ENCODE assay signal across 24 mouse cellular contexts in the genomic region with DNA sequence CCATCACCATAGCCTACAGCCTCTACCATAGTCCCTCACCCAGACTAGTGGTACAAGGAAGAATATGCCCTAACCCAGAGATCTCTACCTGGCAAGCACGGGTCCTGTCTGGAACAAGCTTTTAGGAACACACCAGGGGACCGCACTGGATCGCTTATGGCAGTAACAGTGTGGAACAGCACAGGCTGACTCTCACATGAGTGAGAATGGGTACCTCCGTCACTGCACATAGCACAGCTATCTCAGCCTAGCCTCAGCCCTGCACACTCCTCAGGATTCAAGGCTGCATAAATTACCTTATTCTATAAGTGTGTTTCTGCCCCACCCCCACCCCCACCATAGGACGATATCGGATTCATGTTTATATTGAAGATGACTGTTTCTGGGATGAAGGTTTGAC.
DNase-seq lines count a peak whose midpoint lies in the region; ATAC-seq and TF ChIP-seq lines count a peak whose summit lies in the region.
"Had no signal": no experiment of that assay in that cellular context is flagged by ENCODE, and none has a peak within 500 bp of the region (broad histone marks: within the 10 kb centered on the region; RNA-seq: fewer than 3 reads in every experiment).

No protein-coding gene starts in this region.

- DNase-seq in forebrain, embryonic 10.5 days (ENCODE audit: extremely low spot score, low spot score), result no peak
- no peak for DNase-seq in forebrain, embryonic 11.5 days (ENCODE audit: low spot score)
- DNase-seq in lung, postnatal 0 days (ENCODE audit: low spot score), result no peak
- no peak for DNase-seq in forebrain, embryonic 14.5 days (ENCODE audit: low spot score)
- DNase-seq in cerebellum, postnatal 4 days (ENCODE audit: low spot score in 2 of 2), result no peak
- DNase-seq: adrenal gland, postnatal 14 days; cerebellum, adult 2 months; cerebellum, postnatal 25 days; gastrocnemius, postnatal 14 days; heart, adult 18-20 months; heart, postnatal 14 days; kidney, adult 11 months; kidney, postnatal 14 days; layer of hippocampus, postnatal 36 days; lung, postnatal 4 days; thymus, postnatal 25 days had no signal

- H3K36me3 ChIP-seq in forebrain, embryonic 10.5 days (replicated peaks), result no peaks in the 10 kb centered on the region
- no peaks in the 10 kb centered on the region for H3K36me3 ChIP-seq in forebrain, embryonic 11.5 days (ENCODE audit: control insufficient read depth, insufficient read depth, low read length)
- H3K36me3 ChIP-seq in hindbrain, embryonic 12.5 days, result no peaks in the 10 kb centered on the region
- no peaks in the 10 kb centered on the region for H3K36me3 ChIP-seq in hindbrain, embryonic 16.5 days (ENCODE audit: control insufficient read depth, insufficient read depth, low read length)
- H3K36me3 ChIP-seq in lung, embryonic 16.5 days (ENCODE audit: control insufficient read depth, insufficient read depth, low read length), result no peaks in the 10 kb centered on the region
- H3K36me3 ChIP-seq in lung, postnatal 0 days (ENCODE audit: insufficient read depth, low read length), result no peaks in the 10 kb centered on the region
- H3K36me3 ChIP-seq in forebrain, embryonic 14.5 days (ENCODE audit: control insufficient read depth, insufficient read depth, low read length), result no peaks in the 10 kb centered on the region
- H3K36me3 ChIP-seq: heart, embryonic 13.5 days; neural tube, embryonic 15.5 days; stomach, embryonic 15.5 days had no signal

- no peak for ATAC-seq in forebrain, embryonic 11.5 days (replicated peaks; ENCODE audit: low FRiP score)
- ATAC-seq in hindbrain, embryonic 12.5 days (ENCODE audit: low FRiP score), result peak; percentile 52; the same call in 1 of the 2 replicates
- no peak for ATAC-seq in hindbrain, embryonic 16.5 days
- ATAC-seq in lung, embryonic 16.5 days (ENCODE audit: low read depth), result peak; percentile 35
- no peak for ATAC-seq in lung, postnatal 0 days
- 0 out of 2 replicates have a peak, but pooled peaks have one; percentile 30 for ATAC-seq in forebrain, embryonic 14.5 days
- ATAC-seq: CD4-positive, CD25-positive, alpha-beta regulatory T cell, adult 4 months had no signal

- H3K27ac ChIP-seq in forebrain, embryonic 10.5 days, result 0 out of 2 replicates have a peak overlapping the region, but pooled peaks have one; percentile 30
- H3K27ac ChIP-seq in forebrain, embryonic 11.5 days (ENCODE audit: low read depth, low read length), result no peak overlapping the region
- no peak overlapping the region for H3K27ac ChIP-seq in hindbrain, embryonic 12.5 days
- no peak overlapping the region for H3K27ac ChIP-seq in hindbrain, embryonic 16.5 days (ENCODE audit: low read depth, low read length)
- no peak overlapping the region for H3K27ac ChIP-seq in lung, embryonic 16.5 days (ENCODE audit: low read length)
- no peak overlapping the region for H3K27ac ChIP-seq in lung, postnatal 0 days (ENCODE audit: low read length)
- no peak overlapping the region for H3K27ac ChIP-seq in forebrain, embryonic 14.5 days (ENCODE audit: low read depth, low read length)
- H3K27ac ChIP-seq: heart, embryonic 13.5 days; neural tube, embryonic 15.5 days; stomach, embryonic 15.5 days had no signal

- H3K27me3 ChIP-seq in forebrain, embryonic 10.5 days (ENCODE audit: poor library complexity, severe bottlenecking), result no peaks in the 10 kb centered on the region
- no peaks in the 10 kb centered on the region for H3K27me3 ChIP-seq in forebrain, embryonic 11.5 days (ENCODE audit: control insufficient read depth, insufficient read depth, low read length)
- H3K27me3 ChIP-seq in hindbrain, embryonic 12.5 days, result no peaks in the 10 kb centered on the region
- H3K27me3 ChIP-seq in hindbrain, embryonic 16.5 days (replicated peaks; ENCODE audit: control insufficient read depth, insufficient read depth, low read length), result no peaks in the 10 kb centered on the region
- H3K27me3 ChIP-seq in lung, embryonic 16.5 days (ENCODE audit: control insufficient read depth, insufficient read depth, low read depth, low read length), result no peaks in the 10 kb centered on the region
- no peaks in the 10 kb centered on the region for H3K27me3 ChIP-seq in lung, postnatal 0 days (replicated peaks; ENCODE audit: insufficient read depth, low read length)
- no peaks in the 10 kb centered on the region for H3K27me3 ChIP-seq in forebrain, embryonic 14.5 days (replicated peaks; ENCODE audit: control insufficient read depth, insufficient read depth, low read length)
- H3K27me3 ChIP-seq: heart, embryonic 13.5 days; neural tube, embryonic 15.5 days; stomach, embryonic 15.5 days had no signal

- H3K4me1 ChIP-seq in forebrain, embryonic 10.5 days, result peaks cover 21% of the 10 kb centered on the region
- H3K4me1 ChIP-seq in forebrain, embryonic 11.5 days (replicated peaks; ENCODE audit: control insufficient read depth, insufficient read depth, low read length), result peaks cover 3% of the 10 kb centered on the region; the same call in 1 of the 2 replicates
- peaks cover 25% of the 10 kb centered on the region for H3K4me1 ChIP-seq in hindbrain, embryonic 12.5 days
- H3K4me1 ChIP-seq in hindbrain, embryonic 16.5 days (ENCODE audit: control insufficient read depth, insufficient read depth, low read depth, low read length), result peaks cover 3% of the 10 kb centered on the region
- H3K4me1 ChIP-seq in lung, embryonic 16.5 days (replicated peaks; ENCODE audit: control insufficient read depth, insufficient read depth, low read length), result peaks cover 15% of the 10 kb centered on the region; the same call in 1 of the 2 replicates
- H3K4me1 ChIP-seq in lung, postnatal 0 days (ENCODE audit: insufficient read depth, low read depth, low read length), result no peaks in the 10 kb centered on the region
- H3K4me1 ChIP-seq in forebrain, embryonic 14.5 days (ENCODE audit: control insufficient read depth, insufficient read depth, low read length), result peaks cover 14% of the 10 kb centered on the region
- H3K4me1 ChIP-seq: stomach, embryonic 15.5 days had no signal

- no peak overlapping the region for H3K4me2 ChIP-seq in forebrain, embryonic 11.5 days (ENCODE audit: low read depth, low read length, severe bottlenecking)
- H3K4me2 ChIP-seq in hindbrain, embryonic 12.5 days (replicated peaks), result no peak overlapping the region
- H3K4me2 ChIP-seq in hindbrain, embryonic 16.5 days (ENCODE audit: low read length), result no peak overlapping the region
- H3K4me2 ChIP-seq in lung, embryonic 16.5 days (ENCODE audit: low read depth, low read length), result no peak overlapping the region
- H3K4me2 ChIP-seq in lung, postnatal 0 days (replicated peaks; ENCODE audit: low read depth, low read length), result no peak overlapping the region
- no peak overlapping the region for H3K4me2 ChIP-seq in forebrain, embryonic 14.5 days (ENCODE audit: low read length)
- H3K4me2 ChIP-seq: heart, embryonic 13.5 days; neural tube, embryonic 15.5 days; stomach, embryonic 15.5 days had no signal

- H3K4me3 ChIP-seq in forebrain, embryonic 10.5 days, result no peak overlapping the region
- H3K4me3 ChIP-seq in forebrain, embryonic 11.5 days (ENCODE audit: low read depth, low read length), result no peak overlapping the region
- no peak overlapping the region for H3K4me3 ChIP-seq in hindbrain, embryonic 12.5 days
- no peak overlapping the region for H3K4me3 ChIP-seq in hindbrain, embryonic 16.5 days (ENCODE audit: low read length)
- no peak overlapping the region for H3K4me3 ChIP-seq in lung, embryonic 16.5 days (ENCODE audit: low read length)
- H3K4me3 ChIP-seq in lung, postnatal 0 days (ENCODE audit: low read depth, low read length), result no peak overlapping the region
- H3K4me3 ChIP-seq in forebrain, embryonic 14.5 days (ENCODE audit: low read depth, low read length), result no peak overlapping the region
- H3K4me3 ChIP-seq: heart, embryonic 13.5 days; myocyte; neural tube, embryonic 15.5 days; stomach, embryonic 15.5 days had no signal

- no peak overlapping the region for H3K9ac ChIP-seq in forebrain, embryonic 11.5 days (ENCODE audit: low read length)
- no peak overlapping the region for H3K9ac ChIP-seq in hindbrain, embryonic 12.5 days
- no peak overlapping the region for H3K9ac ChIP-seq in hindbrain, embryonic 16.5 days (ENCODE audit: low read depth, low read length)
- no peak overlapping the region for H3K9ac ChIP-seq in lung, embryonic 16.5 days (ENCODE audit: low read length)
- no peak overlapping the region for H3K9ac ChIP-seq in lung, postnatal 0 days (replicated peaks; ENCODE audit: low read depth)
- H3K9ac ChIP-seq in forebrain, embryonic 14.5 days (ENCODE audit: low read length), result no peak overlapping the region
- H3K9ac ChIP-seq: heart, embryonic 13.5 days; neural tube, embryonic 15.5 days; stomach, embryonic 15.5 days had no signal

- TF ChIP-seq CTCF in lung, postnatal 0 days (IDR thresholded peaks at IDR 0.05), result no peak

- TF ChIP-seq EP300 in lung, postnatal 0 days (IDR thresholded peaks at IDR 0.05), result no peak

- H3K9me3 ChIP-seq in forebrain, embryonic 10.5 days, result no peaks in the 10 kb centered on the region
- H3K9me3 ChIP-seq in forebrain, embryonic 11.5 days (ENCODE audit: control insufficient read depth, low read length), result no peaks in the 10 kb centered on the region
- no peaks in the 10 kb centered on the region for H3K9me3 ChIP-seq in hindbrain, embryonic 12.5 days (replicated peaks)
- no peaks in the 10 kb centered on the region for H3K9me3 ChIP-seq in hindbrain, embryonic 16.5 days (ENCODE audit: control insufficient read depth, low read length)
- no peaks in the 10 kb centered on the region for H3K9me3 ChIP-seq in lung, embryonic 16.5 days (ENCODE audit: control insufficient read depth, low read length)
- no peaks in the 10 kb centered on the region for H3K9me3 ChIP-seq in lung, postnatal 0 days (ENCODE audit: low read length)
- H3K9me3 ChIP-seq in forebrain, embryonic 14.5 days (replicated peaks; ENCODE audit: control insufficient read depth, low read length), result no peaks in the 10 kb centered on the region
- H3K9me3 ChIP-seq: heart, embryonic 13.5 days; neural tube, embryonic 15.5 days; stomach, embryonic 15.5 days had no signal

- 81% methylated on average over 6 of the region's 6 CpGs for WGBS in forebrain, embryonic 10.5 days
- WGBS in forebrain, embryonic 11.5 days, result 79% methylated on average over 6 of the region's 6 CpGs
- 56% methylated on average over 6 of the region's 6 CpGs for WGBS in hindbrain, embryonic 12.5 days
- WGBS in hindbrain, embryonic 16.5 days, result 59% methylated on average over 6 of the region's 6 CpGs
- 68% methylated on average over 6 of the region's 6 CpGs for WGBS in lung, embryonic 16.5 days
- WGBS in lung, postnatal 0 days, result 76% methylated on average over 6 of the region's 6 CpGs
- WGBS in forebrain, embryonic 14.5 days, result 78% methylated on average over 6 of the region's 6 CpGs

Comparison
In these comparisons a context has a peak if more than half of its experiments do, and no peak if none do; other contexts are left out.
1. ATAC-seq: peak in hindbrain, embryonic 12.5 days (single experiment), lung, embryonic 16.5 days (single experiment) and forebrain, embryonic 14.5 days (single experiment); none in forebrain, embryonic 11.5 days (single experiment), hindbrain, embryonic 16.5 days (single experiment) and lung, postnatal 0 days (single experiment).